Mouse (Mus musculus): ENCODE measurements around the gene Zfp446. TPM values are rescaled to one million over a fixed set of nuclear protein-coding genes. Genes with fewer than 3 reads are reported as not detected.

Zfp446 gene
- polyA plus RNA-seq, 1 experiment from 2014 or later = 5.9 TPM

GRCm38 (mm10) chr7:12993148-12993547, 15.5 kb downstream of the Zfp446 start:
- DNase-seq (ENCODE audit: low spot score) (no peak), ATAC-seq (replicated peaks; ENCODE audit: insufficient number of reproducible peaks, low FRiP score, low TSS enrichment, low read depth) (no peak)
- Histone ChIP-seq H3K27me3 (ENCODE audit: control insufficient read depth, insufficient read depth, low read length) (no peaks in the 10 kb centered on the region), H3K9me3 (replicated peaks; ENCODE audit: control insufficient read depth, low read length) (no peaks in the 10 kb centered on the region), H3K9ac (replicated peaks; ENCODE audit: low read length) (no peak overlapping the region), H3K4me1 (ENCODE audit: control insufficient read depth, insufficient read depth, low read length) (no peaks in the 10 kb centered on the region), H3K4me2 (ENCODE audit: low read depth, low read length) (no peak overlapping the region), H3K36me3 (replicated peaks; ENCODE audit: control insufficient read depth, insufficient read depth, low read depth, low read length) (no peaks in the 10 kb centered on the region), H3K27ac (replicated peaks; ENCODE audit: low read depth, low read length) (no peak overlapping the region), H3K4me3 (ENCODE audit: low read depth, low read length) (no peak overlapping the region)
- WGBS = 91% methylated on average over 10 of the region's 10 CpGs

GRCm38 (mm10) chr7:12995862-12996261, 18.2 kb downstream of the Zfp446 start:
- Histone ChIP-seq H3K4me2 (ENCODE audit: low read depth, low read length) (no peak overlapping the region), H3K36me3 (replicated peaks; ENCODE audit: control insufficient read depth, insufficient read depth, low read depth, low read length) (no peaks in the 10 kb centered on the region), H3K9ac (replicated peaks; ENCODE audit: low read length) (no peak overlapping the region), H3K4me1 (ENCODE audit: control insufficient read depth, insufficient read depth, low read length) (no peaks in the 10 kb centered on the region), H3K9me3 (replicated peaks; ENCODE audit: control insufficient read depth, low read length) (no peaks in the 10 kb centered on the region), H3K27ac (replicated peaks; ENCODE audit: low read depth, low read length) (no peak overlapping the region), H3K4me3 (ENCODE audit: low read depth, low read length) (no peak overlapping the region), H3K27me3 (ENCODE audit: control insufficient read depth, insufficient read depth, low read length) (no peaks in the 10 kb centered on the region)
- ATAC-seq (replicated peaks; ENCODE audit: insufficient number of reproducible peaks, low FRiP score, low TSS enrichment, low read depth) (no peak), DNase-seq (ENCODE audit: low spot score) (no peak)

- ATAC-seq (replicated peaks; ENCODE audit: insufficient number of reproducible peaks, low FRiP score, low TSS enrichment, low read depth) (no peak), DNase-seq (ENCODE audit: low spot score) (no peak)
- H3K4me1 ChIP-seq (ENCODE audit: control insufficient read depth, insufficient read depth, low read length) = no peaks in the 10 kb centered on the region
- no peak overlapping the region for H3K4me3 ChIP-seq (ENCODE audit: low read depth, low read length)
- H3K27me3 ChIP-seq (ENCODE audit: control insufficient read depth, insufficient read depth, low read length) = no peaks in the 10 kb centered on the region
- H3K9ac ChIP-seq (replicated peaks; ENCODE audit: low read length) = no peak overlapping the region
- H3K36me3 ChIP-seq (replicated peaks; ENCODE audit: control insufficient read depth, insufficient read depth, low read depth, low read length) = no peaks in the 10 kb centered on the region
- WGBS = 69% methylated on average over 5 of the region's 5 CpGs
- H3K4me2 ChIP-seq (ENCODE audit: low read depth, low read length) = no peak overlapping the region
- H3K9me3 ChIP-seq (replicated peaks; ENCODE audit: control insufficient read depth, low read length) = no peaks in the 10 kb centered on the region
- no peak overlapping the region for H3K27ac ChIP-seq (replicated peaks; ENCODE audit: low read depth, low read length)
Measured at GRCm38 (mm10) chr7:12997230-12997629, 19.6 kb downstream of the Zfp446 start.

- no peak for ATAC-seq (replicated peaks; ENCODE audit: insufficient number of reproducible peaks, low FRiP score, low TSS enrichment, low read depth)
- H3K9me3 ChIP-seq (replicated peaks; ENCODE audit: control insufficient read depth, low read length) = no peaks in the 10 kb centered on the region
- DNase-seq (ENCODE audit: low spot score) = no peak
- no peak within 1 kb of the TSS for H3K9ac ChIP-seq (replicated peaks; ENCODE audit: low read length)
- H3K27me3 ChIP-seq (ENCODE audit: control insufficient read depth, insufficient read depth, low read length) = no peaks in the 10 kb centered on the region
- 81% methylated on average over 5 of the region's 5 CpGs for WGBS
- H3K4me2 ChIP-seq (ENCODE audit: low read depth, low read length) = no peak within 1 kb of the TSS
- no peak within 1 kb of the TSS for H3K27ac ChIP-seq (replicated peaks; ENCODE audit: low read depth, low read length)
- H3K4me3 ChIP-seq (ENCODE audit: low read depth, low read length) = no peak within 1 kb of the TSS
- H3K4me1 ChIP-seq (ENCODE audit: control insufficient read depth, insufficient read depth, low read length) = no peaks in the 10 kb centered on the region
- no peaks in the 10 kb centered on the region for H3K36me3 ChIP-seq (replicated peaks; ENCODE audit: control insufficient read depth, insufficient read depth, low read depth, low read length)
Measured at GRCm38 (mm10) chr7:12998053-12998452, 20.4 kb downstream of the Zfp446 start, which contains the start of gene Slc27a5. Gene Slc27a5 (minus strand): TSS chr7:12998192.

- WGBS = 73% methylated on average over 3 of the region's 3 CpGs
Measured at GRCm38 (mm10) chr7:12998851-12999250, 21.2 kb downstream of the Zfp446 start, which contains the start of gene Trim28. Gene Trim28 (plus strand): TSS chr7:12999114.

GRCm38 (mm10) chr7:13001584-13001983, 23.9 kb downstream of the Zfp446 start:
- H3K9me3 ChIP-seq (replicated peaks; ENCODE audit: control insufficient read depth, low read length) = no peaks in the 10 kb centered on the region
- WGBS = 82% methylated on average over 1 of the region's 1 CpGs
- ATAC-seq (replicated peaks; ENCODE audit: insufficient number of reproducible peaks, low FRiP score, low TSS enrichment, low read depth) = no peak
- H3K4me3 ChIP-seq (ENCODE audit: low read depth, low read length) = no peak overlapping the region
- DNase-seq (ENCODE audit: low spot score) = no peak
- no peak overlapping the region for H3K9ac ChIP-seq (replicated peaks; ENCODE audit: low read length)
- peaks cover 4% of the 10 kb centered on the region; the same call in 1 of the 2 replicates for H3K36me3 ChIP-seq (replicated peaks; ENCODE audit: control insufficient read depth, insufficient read depth, low read depth, low read length)
- no peak overlapping the region for H3K4me2 ChIP-seq (ENCODE audit: low read depth, low read length)
- no peaks in the 10 kb centered on the region for H3K27me3 ChIP-seq (ENCODE audit: control insufficient read depth, insufficient read depth, low read length)
- no peak overlapping the region for H3K27ac ChIP-seq (replicated peaks; ENCODE audit: low read depth, low read length)
- H3K4me1 ChIP-seq (ENCODE audit: control insufficient read depth, insufficient read depth, low read length) = no peaks in the 10 kb centered on the region

More at GRCm38 (mm10) chr7:12998851-12999250, 21.2 kb downstream of the Zfp446 start, which contains the start of gene Trim28:
- DNase-seq (ENCODE audit: low spot score) = no peak
- H3K4me1 ChIP-seq (ENCODE audit: control insufficient read depth, insufficient read depth, low read length) = no peaks in the 10 kb centered on the region
- H3K4me3 ChIP-seq (ENCODE audit: low read depth, low read length) = no peak within 1 kb of the TSS
- no peak for ATAC-seq (replicated peaks; ENCODE audit: insufficient number of reproducible peaks, low FRiP score, low TSS enrichment, low read depth)
- H3K9ac ChIP-seq (replicated peaks; ENCODE audit: low read length) = no peak within 1 kb of the TSS
- no peaks in the 10 kb centered on the region for H3K9me3 ChIP-seq (replicated peaks; ENCODE audit: control insufficient read depth, low read length)
- no peaks in the 10 kb centered on the region for H3K36me3 ChIP-seq (replicated peaks; ENCODE audit: control insufficient read depth, insufficient read depth, low read depth, low read length)
- no peak within 1 kb of the TSS for H3K4me2 ChIP-seq (ENCODE audit: low read depth, low read length)
- no peak within 1 kb of the TSS for H3K27ac ChIP-seq (replicated peaks; ENCODE audit: low read depth, low read length)
- H3K27me3 ChIP-seq (ENCODE audit: control insufficient read depth, insufficient read depth, low read length) = no peaks in the 10 kb centered on the region

- H3K27me3 ChIP-seq (ENCODE audit: control insufficient read depth, insufficient read depth, low read length) = peaks cover 4% of the 10 kb centered on the region; the same call in 1 of the 2 replicates
- DNase-seq (ENCODE audit: low spot score) (no peak), ATAC-seq (replicated peaks; ENCODE audit: insufficient number of reproducible peaks, low FRiP score, low TSS enrichment, low read depth) (no peak)
- H3K4me3 ChIP-seq (ENCODE audit: low read depth, low read length) = no peak overlapping the region
- H3K36me3 ChIP-seq (replicated peaks; ENCODE audit: control insufficient read depth, insufficient read depth, low read depth, low read length) = peaks cover 6% of the 10 kb centered on the region; the same call in 1 of the 2 replicates
- no peaks in the 10 kb centered on the region for H3K9me3 ChIP-seq (replicated peaks; ENCODE audit: control insufficient read depth, low read length)
- WGBS = 70% methylated on average over 5 of the region's 5 CpGs
- no peak overlapping the region for H3K9ac ChIP-seq (replicated peaks; ENCODE audit: low read length)
- H3K4me2 ChIP-seq (ENCODE audit: low read depth, low read length) = no peak overlapping the region
- no peaks in the 10 kb centered on the region for H3K4me1 ChIP-seq (ENCODE audit: control insufficient read depth, insufficient read depth, low read length)
- no peak overlapping the region for H3K27ac ChIP-seq (replicated peaks; ENCODE audit: low read depth, low read length)
Measured at GRCm38 (mm10) chr7:13003380-13003779, 25.7 kb downstream of the Zfp446 start.

GRCm38 (mm10) chr7:13006011-13006410, 28.4 kb downstream of the Zfp446 start:
- peaks cover 6% of the 10 kb centered on the region; the same call in 1 of the 2 replicates for H3K36me3 ChIP-seq (replicated peaks; ENCODE audit: control insufficient read depth, insufficient read depth, low read depth, low read length)
- no peak for ATAC-seq (replicated peaks; ENCODE audit: insufficient number of reproducible peaks, low FRiP score, low TSS enrichment, low read depth)
- no peak overlapping the region for H3K4me2 ChIP-seq (ENCODE audit: low read depth, low read length)
- no peak overlapping the region for H3K4me3 ChIP-seq (ENCODE audit: low read depth, low read length)
- peaks cover 4% of the 10 kb centered on the region; the same call in 1 of the 2 replicates for H3K27me3 ChIP-seq (ENCODE audit: control insufficient read depth, insufficient read depth, low read length)
- DNase-seq (ENCODE audit: low spot score) = no peak
- no peak overlapping the region for H3K9ac ChIP-seq (replicated peaks; ENCODE audit: low read length)
- H3K9me3 ChIP-seq (replicated peaks; ENCODE audit: control insufficient read depth, low read length) = no peaks in the 10 kb centered on the region
- no peak overlapping the region for H3K27ac ChIP-seq (replicated peaks; ENCODE audit: low read depth, low read length)
- WGBS = 91% methylated on average over 17 of the region's 17 CpGs
- H3K4me1 ChIP-seq (ENCODE audit: control insufficient read depth, insufficient read depth, low read length) = no peaks in the 10 kb centered on the region
